Mouse (Mus musculus) retina, adult 2 months (tissue): ENCODE data around the gene Crim1.

ENCODE experiments used
- DNase-seq: peaks from one replicate; pipeline ENCODE4 v3.0.0-alpha.2; 2012; ENCODE audit warnings: low read depth, low spot score

Crim1 gene

DNA sequence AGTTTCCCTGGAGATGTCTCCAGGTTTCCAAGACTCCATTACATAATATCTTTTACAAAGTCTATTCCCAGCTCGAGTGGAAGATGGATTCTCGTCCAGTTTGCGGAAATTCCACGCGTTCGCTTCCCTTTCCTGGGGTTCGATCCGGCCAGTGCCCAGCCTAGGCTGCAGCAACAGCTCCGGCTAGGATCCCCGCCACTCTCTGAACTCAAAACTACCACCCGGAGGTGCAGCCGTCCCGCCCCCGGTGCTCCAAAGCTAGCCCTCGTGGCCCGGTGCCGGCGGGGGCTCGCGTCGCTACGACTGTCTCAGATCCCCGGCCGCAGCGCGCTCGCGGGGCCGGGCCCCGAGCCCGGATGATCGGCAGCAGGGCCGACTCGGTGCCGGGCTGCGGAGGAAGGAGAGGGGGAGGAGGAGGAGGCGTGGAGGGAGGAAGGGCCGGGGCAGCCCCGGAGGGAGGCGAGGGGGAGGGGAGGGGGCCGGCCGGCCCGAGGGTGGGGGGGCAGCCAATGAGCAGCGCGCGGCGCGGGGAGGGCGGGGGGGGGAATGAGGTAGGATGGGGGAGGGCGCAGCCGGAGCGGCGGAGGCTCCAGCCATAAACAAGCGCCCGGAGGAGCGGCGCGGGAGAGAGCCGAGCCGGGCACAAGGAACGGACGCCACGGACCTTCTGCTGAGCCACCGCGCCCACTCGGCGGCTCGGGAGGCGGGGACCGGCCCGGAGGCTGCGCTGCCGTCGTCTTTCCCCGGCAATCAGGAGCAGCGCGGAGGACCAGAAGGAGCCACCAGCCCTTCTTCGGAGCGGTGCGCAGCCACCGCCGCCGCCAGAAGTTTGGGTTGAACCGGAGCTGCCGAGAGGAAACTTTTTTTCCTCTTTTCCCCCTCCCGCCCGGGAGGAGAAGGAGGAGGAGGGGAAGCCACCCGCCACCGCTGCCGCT, at the start of gene Crim1:
Gene Crim1, plus strand, starts transcription at position 623 of the 935 bp plus-strand sequence.
- DNase-seq = peak; percentile 51

GRCm38 (mm10) chr17:78151479-78152282, 48.4 kb upstream of the Crim1 start:
- DNase-seq = no peak

DNA sequence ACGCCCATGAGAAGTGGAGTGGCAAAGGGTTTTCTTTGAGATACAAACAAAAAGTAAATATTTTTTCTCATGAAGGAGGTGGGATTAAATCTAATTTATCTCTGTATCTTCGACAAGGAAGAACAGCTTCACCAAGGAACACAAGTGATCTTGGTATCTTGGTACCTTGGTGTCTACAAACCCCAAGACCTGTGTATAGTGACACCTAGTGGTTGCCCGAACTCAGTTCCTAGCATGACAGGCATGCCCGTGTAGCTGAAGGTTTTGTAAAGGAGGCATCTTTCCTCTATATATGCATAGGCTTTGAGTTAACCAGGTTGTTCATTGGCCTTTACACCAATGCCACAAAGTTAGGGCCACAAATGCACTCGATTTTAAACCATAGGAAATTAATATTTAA, 36.8 kb upstream of the Crim1 start:
- peak; percentile 29 for DNase-seq

GRCm38 (mm10) chr17:78163724-78164236, 36.3 kb upstream of the Crim1 start:
- no peak for DNase-seq

DNA sequence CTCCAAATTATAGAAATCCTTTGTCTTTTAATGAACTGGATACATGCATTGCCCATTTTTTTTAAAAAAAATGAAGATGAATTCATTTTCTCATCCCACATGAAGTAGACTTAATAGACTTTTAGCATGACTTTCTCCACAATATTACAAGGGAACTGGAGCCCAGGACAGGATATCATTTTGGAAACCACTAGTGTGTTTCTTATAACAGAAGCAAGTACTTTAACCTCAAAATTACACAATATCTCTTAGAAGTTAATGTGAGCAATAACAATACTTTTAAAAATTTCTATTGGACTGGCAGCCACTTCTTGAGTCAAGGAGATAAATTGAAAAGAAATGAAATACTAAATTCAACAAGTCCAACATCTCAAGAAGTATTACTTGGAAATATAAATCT, 34.2 kb upstream of the Crim1 start:
- DNase-seq = no peak

DNA sequence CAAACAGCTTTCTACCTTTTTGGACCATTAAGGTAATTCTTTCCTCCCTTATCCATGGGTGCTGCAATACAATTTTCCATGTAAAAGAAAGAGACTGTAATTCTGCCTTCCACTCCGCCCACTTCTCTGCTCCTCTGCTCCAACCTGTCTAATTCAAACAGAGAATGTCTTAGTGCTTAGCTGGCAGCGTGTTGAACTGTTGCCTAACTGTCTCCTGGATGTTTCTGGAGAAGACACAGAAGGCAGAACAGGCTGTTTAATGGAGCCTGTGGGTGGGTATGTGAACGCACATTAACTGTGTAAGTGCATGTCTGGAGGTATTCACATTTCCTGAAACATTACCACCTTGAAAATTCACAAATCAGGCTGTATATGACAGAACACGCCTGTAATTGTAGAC, 33.5 kb upstream of the Crim1 start:
- DNase-seq = no peak

DNA sequence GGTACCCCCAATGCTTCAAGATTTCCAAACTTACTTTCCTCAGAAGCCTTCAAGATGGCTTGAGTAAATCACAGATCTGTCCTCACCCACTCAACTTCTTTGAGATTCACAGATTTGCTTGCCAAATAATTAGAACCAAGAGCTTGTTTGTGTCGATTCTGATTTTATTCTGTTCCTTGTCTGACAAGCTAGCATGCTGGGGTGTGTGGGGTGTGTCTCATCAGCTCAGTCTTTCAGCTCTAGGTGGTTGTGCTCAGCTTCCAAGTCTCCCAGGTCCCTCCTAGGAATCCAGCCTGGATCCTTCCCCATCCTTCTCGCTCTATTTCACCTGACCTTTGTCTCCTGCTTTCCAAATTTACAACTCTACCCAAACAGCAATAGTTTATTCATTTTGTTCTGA, 27.7 kb upstream of the Crim1 start:
- no peak for DNase-seq

- no peak for DNase-seq
Measured at GRCm38 (mm10) chr17:78180766-78181165, 19.3 kb upstream of the Crim1 start.

GRCm38 (mm10) chr17:78196184-78196583, 3.9 kb upstream of the Crim1 start:
- DNase-seq = no peak

- peak; percentile 25 for DNase-seq
Measured at GRCm38 (mm10) chr17:78197111-78197510, 2.9 kb upstream of the Crim1 start.

DNA sequence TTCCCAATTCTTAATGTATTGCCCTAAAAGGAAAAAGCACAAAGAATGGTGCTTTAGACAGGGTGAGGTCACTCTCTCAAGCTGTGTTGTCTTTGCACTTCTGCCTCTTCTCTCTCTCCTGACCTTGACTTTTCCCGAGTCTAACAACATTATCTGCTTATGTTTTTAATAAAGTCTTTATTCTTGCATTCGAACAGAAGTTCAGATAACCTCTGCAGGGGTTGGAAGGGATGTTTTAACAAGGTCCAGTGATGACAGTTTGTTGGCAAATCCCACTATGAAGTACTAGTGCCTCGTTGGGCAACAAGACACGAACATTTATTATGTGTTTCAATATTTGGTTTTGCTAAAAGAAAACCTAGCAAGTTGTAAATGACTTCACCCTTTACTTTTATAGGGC, 1.9 kb upstream of the Crim1 start:
- DNase-seq = no peak

DNA sequence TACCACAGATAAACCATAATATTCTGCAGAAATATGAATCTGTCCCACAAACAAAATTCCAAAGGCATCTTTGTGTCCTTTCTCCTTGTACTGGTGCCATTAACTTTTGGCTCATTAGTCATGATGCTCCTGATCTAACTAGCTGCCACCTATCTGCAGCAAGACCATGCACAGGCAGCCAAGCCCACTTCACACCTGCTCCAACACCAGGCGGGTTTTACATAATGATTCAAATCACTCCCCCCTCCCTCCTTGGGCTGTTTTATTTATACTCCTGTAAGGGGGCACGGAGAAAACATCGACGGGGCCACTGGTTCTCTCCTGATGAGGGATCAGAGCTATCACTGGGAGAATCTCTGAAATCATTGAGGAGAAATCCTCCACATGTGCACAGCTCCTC, 1.2 kb upstream of the Crim1 start:
- no peak for DNase-seq

- DNase-seq = peak; percentile 33
Measured at GRCm38 (mm10) chr17:78199231-78199625, 820 bp upstream of the Crim1 start.

DNA sequence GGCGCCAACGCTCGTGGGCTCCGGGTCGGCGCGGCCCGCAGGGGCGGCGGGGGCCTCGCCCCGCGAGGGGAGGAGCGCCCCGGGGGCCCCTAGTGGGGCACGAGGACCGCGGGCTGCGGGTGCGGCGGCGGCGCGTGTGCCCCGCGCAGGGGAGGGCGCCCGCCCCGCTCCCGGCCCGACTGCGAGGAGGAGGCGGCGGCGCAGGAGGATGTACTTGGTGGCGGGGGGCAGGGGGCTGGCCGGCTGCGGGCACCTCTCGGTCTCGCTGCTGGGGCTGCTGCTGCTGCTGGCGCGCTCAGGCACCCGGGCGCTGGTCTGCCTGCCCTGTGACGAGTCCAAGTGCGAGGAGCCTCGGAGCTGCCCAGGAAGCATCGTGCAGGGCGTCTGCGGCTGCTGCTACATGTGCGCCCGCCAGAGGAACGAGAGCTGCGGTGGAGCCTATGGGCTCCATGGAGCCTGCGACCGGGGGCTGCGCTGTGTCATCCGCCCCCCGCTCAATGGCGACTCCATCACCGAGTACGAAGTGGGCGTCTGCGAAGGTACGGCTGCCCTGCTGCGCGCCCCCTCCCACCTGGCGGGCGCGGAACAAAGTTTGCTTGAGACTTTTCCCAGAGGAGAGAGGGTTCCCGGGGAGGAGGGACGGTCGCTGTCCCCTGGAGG, 643 bp downstream of the Crim1 start:
- DNase-seq = no peak

GRCm38 (mm10) chr17:78201221-78202058, 1.4 kb downstream of the Crim1 start:
- no peak for DNase-seq

DNA sequence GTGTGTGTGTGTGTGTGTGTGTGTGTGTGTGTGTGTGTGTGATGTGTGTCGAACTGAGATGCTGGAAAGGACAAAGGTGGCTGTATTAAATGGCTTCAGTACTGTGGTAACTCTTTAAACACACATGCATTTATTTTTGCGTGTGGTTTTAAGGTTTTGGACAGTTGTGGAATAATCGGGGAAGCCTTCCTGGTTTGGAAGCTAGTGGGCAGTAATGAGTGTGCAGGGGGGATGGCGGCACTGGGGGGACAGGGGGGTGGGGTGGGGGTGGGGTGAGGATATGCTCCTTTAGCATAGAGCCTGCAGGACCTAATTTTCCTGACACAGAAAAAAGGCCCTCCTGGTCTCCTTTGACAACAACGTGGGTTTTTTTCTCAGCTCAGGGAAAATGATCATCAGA, 2.2 kb downstream of the Crim1 start:
- no peak for DNase-seq

DNA sequence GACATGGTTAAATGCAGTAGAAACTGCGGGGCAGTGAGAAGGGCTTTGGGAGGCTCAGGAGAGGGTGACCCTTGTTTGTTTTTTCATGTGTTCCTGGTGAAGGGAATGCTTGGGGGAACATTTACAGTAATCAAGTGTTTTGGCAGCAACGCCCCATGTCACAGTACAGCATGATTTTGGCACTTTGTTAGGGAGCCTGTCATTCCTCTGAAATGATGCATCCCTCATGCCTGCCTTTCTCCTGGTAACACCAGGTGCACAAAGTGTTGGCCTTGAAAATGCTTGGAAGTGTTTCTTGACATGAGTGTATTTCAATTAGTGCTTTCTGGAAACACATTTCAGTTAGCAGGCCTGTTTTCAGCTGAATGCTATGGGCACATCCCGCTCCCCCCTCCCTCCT, 2.7 kb downstream of the Crim1 start:
- DNase-seq = no peak

DNA sequence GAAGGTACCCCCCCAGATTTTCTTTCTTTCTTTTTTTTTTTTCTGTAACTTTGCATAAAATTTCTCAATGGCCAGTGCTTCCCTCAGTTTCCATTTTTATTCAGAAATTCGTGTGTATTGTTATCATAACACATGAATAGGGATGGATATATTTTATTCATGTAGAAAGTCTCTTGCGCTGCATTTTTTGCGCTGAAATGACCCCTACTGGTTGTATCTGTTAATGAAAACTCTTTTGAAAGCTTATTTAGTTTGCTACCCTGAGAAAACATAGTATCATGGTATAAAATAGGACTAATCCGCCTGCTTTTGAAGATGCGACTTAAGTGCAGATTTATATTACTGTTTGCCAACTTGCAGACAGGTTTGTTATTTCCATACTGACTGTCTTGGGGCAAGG, 3.4 kb downstream of the Crim1 start:
- DNase-seq = no peak

- no peak for DNase-seq
Measured at GRCm38 (mm10) chr17:78206421-78206820, 6.4 kb downstream of the Crim1 start.

DNA sequence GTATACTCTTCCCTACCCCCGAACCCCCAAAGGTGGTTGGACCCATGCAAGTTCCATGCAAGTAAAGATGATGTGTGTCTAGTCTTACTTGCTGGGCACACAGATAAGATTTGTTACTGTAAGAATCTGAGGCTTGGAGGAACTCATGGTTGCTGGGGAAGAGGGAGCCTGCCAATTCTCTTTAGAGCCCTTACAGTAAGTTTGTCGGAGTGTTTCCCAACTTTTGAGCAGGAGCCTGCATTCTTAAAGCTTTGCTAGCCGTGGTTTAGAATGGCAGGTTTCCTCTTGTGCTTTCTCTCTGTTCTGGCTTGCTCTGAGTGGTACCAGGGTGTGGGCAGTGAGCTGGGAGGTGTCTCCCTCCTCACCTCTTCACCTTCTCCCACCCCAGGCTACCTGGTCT, 7.2 kb downstream of the Crim1 start:
- no peak for DNase-seq

DNA sequence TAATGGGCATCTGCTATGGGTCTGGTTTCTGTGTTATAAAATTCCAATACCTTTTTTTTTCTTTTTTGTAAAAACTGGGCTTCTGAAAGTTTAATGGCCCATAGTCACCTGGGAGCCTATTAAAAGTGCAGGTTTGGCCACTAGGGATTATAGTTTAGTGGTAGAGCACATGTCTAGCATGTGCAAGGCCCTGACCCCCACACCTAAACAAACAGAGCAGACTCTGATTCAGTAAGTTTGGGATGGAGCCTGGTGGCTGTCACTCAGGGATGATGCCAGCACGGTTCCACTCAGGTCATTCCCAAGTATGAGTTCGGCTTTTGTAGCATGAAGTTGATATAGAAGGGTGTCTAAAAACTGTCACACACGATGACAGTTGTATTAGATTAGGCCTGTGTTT, 8.8 kb downstream of the Crim1 start:
- no peak for DNase-seq
